Mouse (Mus musculus) heart, embryonic 11.5 days (tissue): ENCODE data around the gene Irs2. TPM values are rescaled to one million over a fixed set of nuclear protein-coding genes. Genes with fewer than 3 reads are reported as not detected.

Experiments used
- ATAC-seq: fragments of 200-750 bp; cut with Nextera tagmentation; replicated peaks from 2 replicates; pipeline ENCODE4 v1.8.0; 2017; ENCODE audit warnings: moderate library complexity; ENCODE audit not compliant: insufficient number of reproducible peaks, low FRiP score, low TSS enrichment
- H3K27ac ChIP-seq: fragments of 300-500 bp; sonication (generic); 2 replicates; pipeline ENCODE4 v1.5.1; 2014; ENCODE audit warnings: mild to moderate bottlenecking, low read depth, low read length
- H3K27me3 ChIP-seq: fragments of 300-500 bp; sonication (generic); 2 replicates; pipeline ENCODE4 v1.6.1; 2014; ENCODE audit warnings: mild to moderate bottlenecking, low read length, mixed read lengths; ENCODE audit not compliant: control insufficient read depth, insufficient read depth
- H3K36me3 ChIP-seq: fragments of 300-500 bp; sonication (generic); 2 replicates; pipeline ENCODE4 v1.6.1; 2014; ENCODE audit warnings: mild to moderate bottlenecking, low read length, moderate library complexity, mixed read lengths; ENCODE audit not compliant: control insufficient read depth, insufficient read depth
- H3K4me1 ChIP-seq: fragments of 300-500 bp; sonication (generic); 2 replicates; pipeline ENCODE4 v1.6.1; 2014; ENCODE audit warnings: low read length; ENCODE audit not compliant: control insufficient read depth, insufficient read depth
- H3K4me2 ChIP-seq: fragments of 300-500 bp; sonication (generic); 2 replicates; pipeline ENCODE4 v1.6.1; 2014; ENCODE audit warnings: mild to moderate bottlenecking, moderate library complexity
- H3K4me3 ChIP-seq: fragments of 300-500 bp; sonication (generic); 2 replicates; pipeline ENCODE4 v1.5.1; 2014; ENCODE audit warnings: low read depth, low read length
- H3K9ac ChIP-seq: fragments of 300-500 bp; sonication (generic); 2 replicates; pipeline ENCODE4 v1.6.1; 2014; ENCODE audit warnings: mild to moderate bottlenecking, low read depth, low read length, moderate library complexity
- H3K9me3 ChIP-seq: fragments of 300-500 bp; sonication (generic); replicated peaks from 2 replicates; pipeline ENCODE4 v1.6.1; 2016; ENCODE audit warnings: low read length; ENCODE audit not compliant: control insufficient read depth
- WGBS: fragments of 180-500 bp; shearing (Covaris S2); extraction: QIAGEN DNeasy Blood & Tissue Kit; methylation state at CpG from one replicate; pipeline ENCODE4 v1.1.7; 2014; ENCODE audit not compliant: insufficient replicate concordance; 5-methylcytosine and 5-hydroxymethylcytosine counted together
- polyA plus RNA-seq: library from polyadenylated mRNA; unstranded; fragments of >200 nt; fragmentation: Nextera tagmentation; extraction: Ambion mirVana; gene quantifications from 2 replicates; pipeline ENCODE4 v1.2.1, GENCODE M21; 2014

Irs2 gene
- polyA plus RNA-seq, 1 experiment from 2014 or later, result 5.0 TPM

DNA sequence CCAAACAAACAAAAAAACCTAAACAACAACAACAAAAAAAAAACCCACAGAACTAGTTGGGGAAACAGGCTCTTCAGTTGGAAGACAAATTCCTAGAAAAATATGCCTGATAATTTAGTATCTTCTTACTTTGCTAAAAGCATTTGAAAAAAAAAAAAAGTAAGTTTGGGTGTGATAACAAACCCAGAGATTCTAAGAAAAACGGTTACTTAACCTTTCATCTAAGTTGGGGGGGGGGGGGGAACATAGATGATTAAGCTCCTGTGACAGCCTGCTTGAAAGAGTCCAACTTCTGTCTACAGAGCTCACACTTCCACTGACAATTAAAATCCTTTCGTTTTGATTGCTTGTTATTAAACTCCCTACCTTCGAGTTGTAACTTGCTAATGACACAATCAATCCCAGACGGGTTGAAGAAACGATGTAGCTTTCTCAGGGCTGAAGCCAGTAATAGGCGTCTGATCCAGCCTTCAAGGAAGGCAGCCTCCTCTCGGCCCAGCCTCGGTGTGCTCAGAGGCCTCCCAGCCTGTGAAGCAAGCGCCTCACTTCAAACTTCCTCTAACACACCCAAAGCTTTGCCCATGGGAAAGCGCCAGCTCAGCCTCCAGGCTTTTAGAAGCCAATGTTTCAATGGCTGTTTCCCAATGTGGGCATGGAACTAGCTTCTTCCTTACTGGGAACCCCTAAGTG is 17.7 kb downstream of the Irs2 start:
- Histone ChIP-seq H3K4me1 (peaks cover 52% of the 10 kb centered on the region), H3K4me3 (no peak overlapping the region), H3K9ac (no peak overlapping the region; the same call in 1 of the 2 replicates), H3K9me3 (no peaks in the 10 kb centered on the region), H3K4me2 (no peak overlapping the region), H3K36me3 (peaks cover 11% of the 10 kb centered on the region), H3K27ac (0 out of 2 replicates have a peak overlapping the region, but pooled peaks have one; percentile 2), H3K27me3 (no peaks in the 10 kb centered on the region)
- no peak for ATAC-seq
- WGBS, result 46% methylated on average over 10 of the region's 10 CpGs

DNA sequence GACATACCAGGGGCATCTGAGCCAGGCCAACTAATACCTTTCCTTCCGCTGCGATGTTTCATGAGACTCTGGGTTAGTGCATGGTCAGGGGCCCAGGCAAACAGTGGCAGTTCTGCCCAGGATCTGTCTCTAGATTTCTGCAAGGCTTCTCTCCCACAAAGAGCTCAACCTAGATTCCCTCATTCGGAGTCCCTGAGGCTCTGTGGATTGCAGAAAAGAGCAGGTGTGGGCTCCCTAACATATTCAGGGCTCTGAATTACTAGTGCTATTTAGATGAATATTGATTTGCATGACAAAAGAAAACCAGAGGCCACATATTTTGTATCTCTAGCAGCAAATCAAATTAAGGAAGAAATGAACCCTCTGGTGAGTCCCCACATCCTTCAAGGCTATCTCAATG is 18.3 kb downstream of the Irs2 start:
- Histone ChIP-seq H3K4me3 (no peak overlapping the region), H3K9ac (no peak overlapping the region), H3K36me3 (peaks cover 14% of the 10 kb centered on the region), H3K4me1 (peaks cover 45% of the 10 kb centered on the region), H3K27ac (no peak overlapping the region), H3K27me3 (no peaks in the 10 kb centered on the region), H3K4me2 (no peak overlapping the region), H3K9me3 (no peaks in the 10 kb centered on the region)
- 90% methylated on average over 3 of the region's 3 CpGs for WGBS
- no peak for ATAC-seq

DNA sequence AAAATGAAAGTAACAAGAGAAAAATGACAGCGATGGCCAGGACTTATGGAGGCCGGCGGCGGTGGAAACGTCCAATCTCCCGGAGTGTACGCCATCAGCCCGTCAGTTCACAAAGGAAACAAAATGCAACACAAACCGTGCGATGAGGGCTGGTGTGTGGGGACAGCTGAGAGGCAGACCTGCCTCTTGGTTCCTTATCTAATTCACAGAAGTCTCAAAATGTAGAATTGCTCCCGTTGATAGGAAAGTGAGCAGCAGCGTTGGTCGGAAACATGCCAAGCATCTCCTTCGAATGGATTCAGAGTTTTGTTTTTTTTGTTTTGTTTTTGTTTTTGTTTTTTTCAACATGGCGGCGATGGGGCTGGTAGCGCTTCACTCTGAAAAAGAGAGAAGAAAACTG is 21.6 kb downstream of the Irs2 start:
- H3K4me2 ChIP-seq, result no peak overlapping the region
- H3K9me3 ChIP-seq, result no peaks in the 10 kb centered on the region
- H3K9ac ChIP-seq, result no peak overlapping the region
- no peaks in the 10 kb centered on the region for H3K27me3 ChIP-seq
- H3K4me1 ChIP-seq, result peaks cover 27% of the 10 kb centered on the region
- no peak overlapping the region for H3K4me3 ChIP-seq
- 90% methylated on average over 17 of the region's 17 CpGs for WGBS
- peaks cover 14% of the 10 kb centered on the region for H3K36me3 ChIP-seq
- no peak for ATAC-seq
- no peak overlapping the region for H3K27ac ChIP-seq

DNA sequence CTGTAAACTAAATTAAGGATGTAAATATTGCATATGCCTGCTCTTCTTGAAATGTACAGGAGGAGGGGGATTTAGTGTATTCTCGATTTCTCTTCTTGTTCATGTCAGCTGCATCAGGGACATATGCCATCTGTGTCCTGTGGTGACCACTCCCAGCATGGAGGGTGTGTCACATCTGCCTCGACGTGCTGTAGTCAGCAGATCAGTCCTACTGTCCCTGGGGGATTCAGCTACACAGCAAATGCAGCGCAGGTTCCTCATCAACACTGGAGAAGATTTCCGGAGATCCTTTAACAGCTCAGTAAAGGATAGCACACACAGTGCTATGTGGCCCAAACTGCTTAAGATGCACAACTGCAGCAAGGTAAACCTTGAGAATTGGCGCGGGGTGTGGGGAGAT is 23.2 kb downstream of the Irs2 start:
- no peak overlapping the region for H3K4me3 ChIP-seq
- H3K27me3 ChIP-seq, result no peaks in the 10 kb centered on the region
- no peak for ATAC-seq
- H3K9ac ChIP-seq, result no peak overlapping the region
- H3K4me2 ChIP-seq, result no peak overlapping the region
- no peaks in the 10 kb centered on the region for H3K9me3 ChIP-seq
- H3K36me3 ChIP-seq, result peaks cover 14% of the 10 kb centered on the region
- WGBS, result 83% methylated on average over 7 of the region's 7 CpGs
- peaks cover 16% of the 10 kb centered on the region for H3K4me1 ChIP-seq
- H3K27ac ChIP-seq, result no peak overlapping the region

DNA sequence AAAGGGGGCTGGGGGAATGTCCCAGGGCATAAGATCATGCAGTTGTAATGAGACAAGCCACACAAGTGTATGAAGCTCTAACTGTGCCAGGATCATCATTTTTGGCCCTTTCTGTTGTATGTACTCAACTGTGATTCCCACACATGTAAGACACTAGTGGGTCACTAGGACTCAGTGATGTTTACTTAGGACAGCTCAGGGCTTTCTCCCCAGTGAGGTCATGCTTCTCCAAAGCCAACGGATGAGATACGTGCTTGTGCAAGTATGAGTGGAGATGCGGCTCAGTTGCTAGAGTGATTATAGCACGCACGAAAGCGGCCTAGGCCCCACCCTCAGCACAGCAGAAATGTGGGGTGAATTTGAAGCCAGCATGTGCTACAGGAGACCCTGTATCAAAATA is 27.4 kb downstream of the Irs2 start:
- Histone ChIP-seq H3K36me3 (peaks cover 6% of the 10 kb centered on the region), H3K9me3 (no peaks in the 10 kb centered on the region), H3K4me3 (no peak overlapping the region), H3K9ac (no peak overlapping the region), H3K27me3 (no peaks in the 10 kb centered on the region), H3K27ac (no peak overlapping the region), H3K4me2 (no peak overlapping the region), H3K4me1 (peaks cover 17% of the 10 kb centered on the region)
- ATAC-seq, result no peak
- WGBS, result 87% methylated on average over 6 of the region's 6 CpGs

DNA sequence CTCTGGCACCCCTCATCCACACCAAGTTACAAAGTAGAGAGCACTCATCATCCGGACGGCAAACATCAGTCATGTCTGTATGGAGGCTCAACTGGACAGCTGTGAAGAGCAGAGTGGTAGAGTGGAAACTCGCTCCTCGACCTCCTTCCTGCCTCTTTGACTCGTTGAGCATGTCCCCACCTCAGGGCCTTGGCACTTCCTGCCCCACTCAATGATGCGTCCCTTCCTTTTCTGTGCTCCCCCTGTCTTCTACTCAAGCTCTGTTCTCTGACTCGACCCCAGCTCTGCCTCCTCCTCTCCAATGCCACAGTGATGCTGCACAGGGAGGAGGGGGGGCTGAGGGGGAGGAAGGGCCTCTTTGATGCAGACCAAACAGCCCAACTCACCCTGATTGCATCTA is 28.3 kb downstream of the Irs2 start:
- no peak overlapping the region for H3K27ac ChIP-seq
- H3K4me1 ChIP-seq, result peaks cover 21% of the 10 kb centered on the region

DNA sequence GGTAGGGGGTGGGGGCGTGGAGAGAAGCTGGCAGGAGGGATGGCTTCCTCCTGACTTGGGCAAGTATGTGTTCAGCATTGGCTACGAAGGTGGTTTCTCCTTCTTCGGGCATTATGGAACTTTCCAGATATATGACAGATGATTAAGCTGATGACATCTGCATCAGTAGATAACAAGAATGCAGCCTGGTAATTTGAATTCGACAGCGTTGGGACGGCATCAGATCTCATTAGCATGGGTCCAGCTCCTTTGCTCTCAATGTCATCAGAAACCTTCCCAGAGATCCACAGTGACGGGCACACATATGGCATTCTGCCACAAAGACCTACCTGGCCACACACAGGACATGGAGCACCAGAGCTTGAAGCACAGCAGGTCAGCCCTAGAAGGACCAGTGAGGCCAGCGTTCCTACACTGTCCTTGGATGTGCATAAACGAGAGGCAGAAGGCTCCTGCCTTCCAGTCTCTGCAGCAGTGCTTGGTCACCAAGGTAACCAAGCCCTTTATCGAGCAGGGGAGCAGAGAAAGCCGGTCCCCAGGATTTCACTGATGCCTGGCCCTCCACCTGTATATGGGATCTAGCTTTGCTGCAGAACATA is 29.0 kb downstream of the Irs2 start:
- no peak overlapping the region for H3K4me2 ChIP-seq
- H3K9ac ChIP-seq, result no peak overlapping the region
- no peak overlapping the region for H3K4me3 ChIP-seq
- H3K36me3 ChIP-seq, result no peaks in the 10 kb centered on the region
- H3K9me3 ChIP-seq, result no peaks in the 10 kb centered on the region
- WGBS, result 64% methylated on average over 11 of the region's 11 CpGs
- ATAC-seq, result no peak
- no peaks in the 10 kb centered on the region for H3K27me3 ChIP-seq
- no peak overlapping the region for H3K27ac ChIP-seq
- H3K4me1 ChIP-seq, result peaks cover 26% of the 10 kb centered on the region

More for the DNA sequence above, 28.3 kb downstream of the Irs2 start:
- Histone ChIP-seq H3K4me3 (no peak overlapping the region), H3K4me2 (no peak overlapping the region), H3K27me3 (no peaks in the 10 kb centered on the region), H3K9ac (no peak overlapping the region), H3K9me3 (no peaks in the 10 kb centered on the region), H3K36me3 (no peaks in the 10 kb centered on the region)
- ATAC-seq, result no peak
- 38% methylated on average over 7 of the region's 7 CpGs for WGBS

DNA sequence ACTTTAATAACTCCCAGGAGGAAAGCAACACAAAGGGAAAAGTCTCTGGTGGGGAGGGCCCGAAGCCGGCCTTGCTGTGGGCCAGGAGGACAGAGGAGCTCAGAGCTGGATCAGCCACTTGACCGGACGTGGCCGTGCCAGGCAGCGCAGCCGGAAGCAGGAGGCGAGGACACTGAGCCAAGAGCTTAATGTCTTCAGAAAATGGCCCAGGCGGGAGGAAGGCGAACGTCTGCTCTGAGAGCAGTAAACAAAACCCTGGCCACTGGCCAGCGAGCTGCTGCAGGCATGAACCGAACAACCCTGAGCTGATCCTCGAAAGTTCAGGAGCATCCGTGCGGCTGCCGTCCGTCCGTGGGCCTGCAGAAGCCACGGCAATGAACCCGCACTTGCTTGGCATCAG is 29.9 kb downstream of the Irs2 start:
- Histone ChIP-seq H3K4me1 (peaks cover 32% of the 10 kb centered on the region), H3K9me3 (no peaks in the 10 kb centered on the region), H3K4me3 (no peak overlapping the region), H3K36me3 (no peaks in the 10 kb centered on the region), H3K27me3 (no peaks in the 10 kb centered on the region), H3K9ac (peak overlapping the region; percentile 8; the same call in 1 of the 2 replicates), H3K27ac (peak overlapping the region; percentile 46; the same call in 1 of the 2 replicates), H3K4me2 (no peak overlapping the region)
- 57% methylated on average over 21 of the region's 21 CpGs for WGBS
- ATAC-seq, result no peak
